Mouse (Mus musculus) lung, postnatal 0 days (tissue): ENCODE results near the gene Rbm44. TPM values are rescaled to one million over a fixed set of nuclear protein-coding genes. Genes with fewer than 3 reads are reported as not detected.

Source experiments
- ATAC-seq: fragments of 200-750 bp; cut with Nextera tagmentation; 2 replicates; pipeline ENCODE4 v1.8.0; 2017; ENCODE audit warnings: moderate library complexity
- DNase-seq: peaks from one replicate; pipeline ENCODE4 v3.0.0-alpha.2; 2016; ENCODE audit warnings: low spot score
- H3K27ac ChIP-seq: fragments of 300-500 bp; sonication (generic); 2 replicates; pipeline ENCODE4 v1.5.1; 2014; ENCODE audit warnings: antibody characterized with exemption, mild to moderate bottlenecking, low read length, mixed read lengths
- H3K27me3 ChIP-seq: fragments of 300-500 bp; sonication (generic); replicated peaks from 2 replicates; pipeline ENCODE4 v1.6.1; 2014; ENCODE audit warnings: low read length, mixed read lengths; ENCODE audit not compliant: insufficient read depth
- H3K36me3 ChIP-seq: fragments of 300-500 bp; sonication (generic); 2 replicates; pipeline ENCODE4 v1.6.1; 2014; ENCODE audit warnings: low read length, mixed read lengths; ENCODE audit not compliant: insufficient read depth
- H3K4me1 ChIP-seq: fragments of 300-500 bp; sonication (generic); 2 replicates; pipeline ENCODE4 v1.6.1; 2014; ENCODE audit warnings: antibody characterized with exemption, low read depth, low read length, mixed read lengths; ENCODE audit not compliant: insufficient read depth
- H3K4me2 ChIP-seq: fragments of 300-500 bp; sonication (generic); replicated peaks from 2 replicates; pipeline ENCODE4 v1.6.1; 2014; ENCODE audit warnings: low read depth, mild to moderate bottlenecking, low read length, moderate library complexity, mixed read lengths
- H3K4me3 ChIP-seq: fragments of 300-500 bp; sonication (generic); 2 replicates; pipeline ENCODE4 v1.5.1; 2014; ENCODE audit warnings: low read depth, low read length
- H3K9ac ChIP-seq: fragments of 300-500 bp; sonication (generic); replicated peaks from 2 replicates; pipeline ENCODE4 v1.6.1; 2014; ENCODE audit warnings: low read depth, mild to moderate bottlenecking
- H3K9me3 ChIP-seq: fragments of 300-500 bp; sonication (generic); 2 replicates; pipeline ENCODE4 v1.6.1; 2016; ENCODE audit warnings: low read length, mixed read lengths
- CTCF ChIP-seq: IDR thresholded peaks from 2 replicates; pipeline ENCODE4 v1.5.1; 2016; ENCODE audit warnings: antibody characterized with exemption, mild to moderate bottlenecking
- EP300 ChIP-seq: IDR thresholded peaks from 2 replicates; pipeline ENCODE4 v1.6.1; 2016; ENCODE audit warnings: antibody characterized with exemption, mild to moderate bottlenecking, control low read depth
- WGBS: fragments of 180-500 bp; shearing (Covaris S2); extraction: QIAGEN DNeasy Blood & Tissue Kit; methylation state at CpG from one replicate; pipeline ENCODE4 v1.1.7; 2014; 5-methylcytosine and 5-hydroxymethylcytosine counted together
- polyA plus RNA-seq: library from polyadenylated mRNA; unstranded; fragments of >200 nt; fragmentation: Nextera tagmentation; extraction: Ambion mirVana; gene quantifications from 2 replicates; pipeline ENCODE4 v1.2.1, GENCODE M21; 2015

The Rbm44 gene
- polyA plus RNA-seq, 1 experiment from 2014 or later, result 0.08 TPM

DNA sequence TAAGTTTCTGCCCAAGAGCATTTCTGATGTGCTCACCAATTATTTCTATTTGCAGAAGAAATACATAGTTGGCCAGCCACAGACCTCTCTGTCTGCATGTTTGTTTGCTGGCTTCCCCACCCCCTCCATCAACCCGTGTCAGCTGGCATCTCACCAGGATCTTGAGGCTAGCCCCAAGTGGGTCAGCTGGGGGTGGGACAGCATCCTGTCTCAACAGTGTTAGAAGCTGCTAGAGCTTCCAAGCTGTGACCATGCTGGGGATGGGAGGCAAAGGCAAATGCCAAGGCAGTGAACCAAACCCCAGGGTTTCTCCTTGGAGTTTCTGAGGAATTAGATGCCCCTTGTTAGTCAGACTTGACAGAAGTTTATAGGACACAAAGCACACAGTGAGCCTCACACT lies 71.1 kb downstream of the Rbm44 start:
- no peak for TF ChIP-seq EP300
- TF ChIP-seq CTCF, result no peak
- H3K4me1 ChIP-seq, result no peaks in the 10 kb centered on the region
- H3K27me3 ChIP-seq, result no peaks in the 10 kb centered on the region
- ATAC-seq (peak; percentile 47; the same call in 1 of the 2 replicates), DNase-seq (no peak)
- 12% methylated on average over 1 of the region's 1 CpGs for WGBS
- no peaks in the 10 kb centered on the region for H3K9me3 ChIP-seq
- H3K9ac ChIP-seq, result no peak overlapping the region
- no peak overlapping the region for H3K4me3 ChIP-seq
- no peak overlapping the region for H3K27ac ChIP-seq
- no peaks in the 10 kb centered on the region for H3K36me3 ChIP-seq
- H3K4me2 ChIP-seq, result no peak overlapping the region

DNA sequence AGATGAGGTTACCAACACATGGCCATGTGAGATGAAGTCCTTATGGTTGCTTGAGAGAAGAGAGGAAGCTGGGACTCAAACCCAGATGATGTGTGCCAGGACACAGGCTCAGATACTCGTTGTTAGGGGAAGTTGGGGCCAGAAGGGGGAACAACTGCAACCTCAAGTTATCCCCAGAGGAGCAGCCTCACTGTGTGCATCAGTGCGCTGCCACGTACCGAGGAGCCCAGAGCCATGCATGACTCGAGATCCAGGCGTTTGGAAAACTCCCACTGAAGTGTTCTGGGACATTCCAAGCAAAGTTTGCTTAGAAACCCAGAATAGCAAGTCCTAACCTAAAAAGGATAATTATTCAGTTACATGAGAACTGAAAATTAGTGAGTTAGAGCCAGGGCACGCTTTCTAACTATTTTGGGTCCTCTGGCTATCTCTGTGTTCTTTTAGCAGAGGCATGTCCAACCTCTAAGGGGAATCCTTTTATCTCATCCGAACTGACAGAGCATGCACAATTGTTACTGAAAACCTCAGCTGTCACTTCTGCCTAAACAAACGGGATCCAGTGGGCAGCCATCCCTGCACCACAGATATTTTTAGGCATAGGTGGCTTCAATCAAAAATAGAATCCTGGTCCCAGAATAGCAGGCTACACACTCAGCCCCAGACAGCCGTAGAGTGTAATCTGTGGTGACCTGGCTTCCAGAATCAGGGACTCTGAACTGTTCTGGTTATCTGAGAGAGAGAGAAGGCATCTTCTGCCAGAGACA lies 71.8 kb downstream of the Rbm44 start:
- WGBS, result 41% methylated on average over 10 of the region's 10 CpGs
- DNase-seq (no peak), ATAC-seq (peak; percentile 37; the same call in 1 of the 2 replicates)
- no peak for TF ChIP-seq CTCF
- TF ChIP-seq EP300, result no peak
- Histone ChIP-seq H3K27ac (no peak overlapping the region), H3K9me3 (no peaks in the 10 kb centered on the region), H3K4me1 (no peaks in the 10 kb centered on the region), H3K4me2 (no peak overlapping the region), H3K27me3 (no peaks in the 10 kb centered on the region), H3K36me3 (no peaks in the 10 kb centered on the region), H3K4me3 (no peak overlapping the region), H3K9ac (no peak overlapping the region)

DNA sequence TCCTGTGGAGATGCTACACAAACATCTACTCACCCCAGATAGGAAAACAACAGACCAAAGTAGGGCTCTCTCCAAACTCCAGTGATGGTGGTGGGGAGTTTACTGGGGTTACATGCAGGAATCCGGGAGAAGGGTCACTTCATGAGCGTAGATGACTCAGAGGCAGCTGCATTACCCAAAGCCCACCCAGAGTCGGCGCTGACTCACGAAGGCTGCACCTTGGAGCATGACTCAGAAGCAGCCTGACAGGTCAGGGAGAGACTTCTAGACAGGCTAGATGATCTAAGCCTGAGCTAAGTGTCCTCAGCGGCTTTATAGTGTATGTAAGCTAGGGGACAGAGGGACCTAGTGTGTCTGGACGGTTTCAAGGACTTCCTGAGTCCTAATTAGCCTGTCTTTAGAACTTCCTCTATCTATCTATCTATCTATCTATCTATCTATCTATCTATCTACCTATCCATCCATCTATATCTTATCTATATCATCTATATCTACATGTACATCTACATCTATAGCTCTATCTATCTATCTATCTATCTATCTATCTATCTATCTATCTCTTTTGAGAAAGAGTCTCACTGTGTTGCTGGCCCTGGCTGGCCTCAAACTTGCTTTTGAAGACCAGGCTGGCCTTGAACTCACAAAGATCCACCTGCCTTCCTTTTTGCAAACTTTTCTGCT lies 74.9 kb downstream of the Rbm44 start:
- Histone ChIP-seq H3K9me3 (no peaks in the 10 kb centered on the region), H3K36me3 (no peaks in the 10 kb centered on the region), H3K4me1 (no peaks in the 10 kb centered on the region), H3K4me3 (no peak overlapping the region), H3K9ac (no peak overlapping the region), H3K27ac (no peak overlapping the region), H3K27me3 (no peaks in the 10 kb centered on the region), H3K4me2 (no peak overlapping the region)
- ATAC-seq (no peak), DNase-seq (no peak)
- 83% methylated on average over 7 of the region's 7 CpGs for WGBS
- no peak for TF ChIP-seq CTCF
- no peak for TF ChIP-seq EP300

GRCm38 (mm10) chr1:91220322-91220672 lies 75.4 kb downstream of the Rbm44 start:
- Histone ChIP-seq H3K27me3 (no peaks in the 10 kb centered on the region), H3K4me1 (no peaks in the 10 kb centered on the region), H3K9me3 (no peaks in the 10 kb centered on the region), H3K9ac (no peak overlapping the region), H3K4me2 (no peak overlapping the region), H3K36me3 (no peaks in the 10 kb centered on the region), H3K27ac (no peak overlapping the region), H3K4me3 (no peak overlapping the region)
- peak; percentile 42 for DNase-seq
- TF ChIP-seq EP300 (no peak), CTCF (no peak)
- WGBS, result 55% methylated on average over 3 of the region's 3 CpGs
- no peak for ATAC-seq

Other genes starting within 250 kb of the Rbm44 start
- 2.4 and 2.7 TPM in 2 replicates for gene Mlph, start 230.0 kb upstream of the Rbm44 start, polyA plus RNA-seq
- not detected in 2 replicates for gene Prlh, start 192.0 kb upstream of the Rbm44 start, polyA plus RNA-seq
- 1.6 and 2.0 TPM in 2 replicates for gene Rab17, start 175.4 kb upstream of the Rbm44 start, polyA plus RNA-seq
- 83.1 and 101 TPM in 2 replicates for gene Lrrfip1, start 146.4 kb upstream of the Rbm44 start, polyA plus RNA-seq
- 33.8 and 49.4 TPM in 2 replicates for gene Ramp1, start 34.7 kb downstream of the Rbm44 start, polyA plus RNA-seq
- 55.5 and 58.3 TPM in 2 replicates for gene Ube2f, start 105.2 kb downstream of the Rbm44 start, polyA plus RNA-seq
- gene Scly, start 153.2 kb downstream of the Rbm44 start, polyA plus RNA-seq, result 8.7 and 11.1 TPM in 2 replicates
- gene Espnl, start 177.0 kb downstream of the Rbm44 start, polyA plus RNA-seq, result not detected in 2 replicates
- 0.62 and 0.87 TPM in 2 replicates for gene Klhl30, start 205.9 kb downstream of the Rbm44 start, polyA plus RNA-seq
- gene Erfe, start 221.3 kb downstream of the Rbm44 start, polyA plus RNA-seq, result 0.47 and 0.71 TPM in 2 replicates